Mouse (Mus musculus): ENCODE measurements at regions not wholly inside any gene's neighbourhood (a gene's known extent, or its start where the extent isn't known, plus 50 kb on each side); places are given as distances from the start of the nearest gene placed in this dataset.

- DNase-seq (ENCODE audit: low spot score), result no peak
Observed at GRCm38 (mm10) chr6:22443573-22443972, 87.5 kb upstream of the Fam3c start.

- DNase-seq (ENCODE audit: low spot score), result no peak
Observed at GRCm38 (mm10) chr6:22443170-22443569, 87.1 kb upstream of the Fam3c start.

GRCm38 (mm10) chr6:22442591-22442990 is 86.5 kb upstream of the Fam3c start:
- DNase-seq (ENCODE audit: low spot score), result no peak

- DNase-seq (ENCODE audit: low spot score), result no peak
Observed at GRCm38 (mm10) chr6:22439871-22440270, 83.8 kb upstream of the Fam3c start.

GRCm38 (mm10) chr6:22429026-22429425 is 73.0 kb upstream of the Fam3c start:
- no peak for DNase-seq (ENCODE audit: low spot score)

- no peak for DNase-seq (ENCODE audit: low spot score)
Observed at GRCm38 (mm10) chr6:22424161-22424807, 68.2 kb upstream of the Fam3c start.

- DNase-seq (ENCODE audit: low spot score), result no peak
Observed at GRCm38 (mm10) chr6:22423070-22423980, 67.3 kb upstream of the Fam3c start.

GRCm38 (mm10) chr6:22421551-22421950 is 65.5 kb upstream of the Fam3c start:
- no peak for DNase-seq (ENCODE audit: low spot score)

GRCm38 (mm10) chr6:22418279-22418678 is 62.2 kb upstream of the Fam3c start:
- no peak for DNase-seq (ENCODE audit: low spot score)

GRCm38 (mm10) chr6:22417189-22417588 is 61.1 kb upstream of the Fam3c start:
- no peak for DNase-seq (ENCODE audit: low spot score)

- DNase-seq (ENCODE audit: low spot score), result no peak
Observed at GRCm38 (mm10) chr6:22411796-22412195, 55.8 kb upstream of the Fam3c start.

- DNase-seq (ENCODE audit: low spot score), result no peak
Observed at GRCm38 (mm10) chr6:22408808-22409589, 53.0 kb upstream of the Fam3c start.

Measured in lung, postnatal 25 days (tissue).